Mouse (Mus musculus) kidney, embryonic 14.5 days (tissue): ENCODE data around the gene Nckap5l. TPM values are rescaled to one million over a fixed set of nuclear protein-coding genes. Genes with fewer than 3 reads are reported as not detected.

Source experiments
- polyA plus RNA-seq: library from polyadenylated mRNA; unstranded; fragments of >200 nt; fragmentation: Nextera tagmentation; extraction: Ambion mirVana; gene quantifications from 2 replicates; pipeline ENCODE4 v1.2.1, GENCODE M21; 2014

Nckap5l gene
- polyA plus RNA-seq, 1 experiment from 2014 or later: 11.8 TPM

Other genes starting within 250 kb of the Nckap5l start
- gene Kcnh3, start 232.9 kb downstream of the Nckap5l start, polyA plus RNA-seq: 0.46 and 1.4 TPM in 2 replicates
- gene Mcrs1, start 205.8 kb downstream of the Nckap5l start, polyA plus RNA-seq: 180 and 182 TPM in 2 replicates
- gene Prpf40b, start 162.7 kb downstream of the Nckap5l start, polyA plus RNA-seq: 39.5 and 63.9 TPM in 2 replicates
- gene Fam186b, start 161.9 kb downstream of the Nckap5l start, polyA plus RNA-seq: 0.07 and 0.22 TPM in 2 replicates
- 15.0 and 27.9 TPM in 2 replicates for gene Fmnl3, start 87.3 kb downstream of the Nckap5l start, polyA plus RNA-seq
- gene Tmbim6, start 64.9 kb downstream of the Nckap5l start, polyA plus RNA-seq: 321 and 409 TPM in 2 replicates
- gene Bcdin3d, start 17.0 kb upstream of the Nckap5l start, polyA plus RNA-seq: 13.2 and 16.9 TPM in 2 replicates
- not detected in 2 replicates for gene Faim2, start 70.4 kb upstream of the Nckap5l start, polyA plus RNA-seq
- gene Aqp2, start 121.3 kb upstream of the Nckap5l start, polyA plus RNA-seq: 3.7 and 5.4 TPM in 2 replicates
- gene Aqp5, start 133.0 kb upstream of the Nckap5l start, polyA plus RNA-seq: 0.16 and 0.27 TPM in 2 replicates
- not detected in 2 replicates for gene Aqp6, start 143.7 kb upstream of the Nckap5l start, polyA plus RNA-seq
- gene Racgap1, start 193.9 kb upstream of the Nckap5l start, polyA plus RNA-seq: 79.1 and 113 TPM in 2 replicates
- 0.88 and 0.90 TPM in 2 replicates for gene Asic1, start 212.6 kb upstream of the Nckap5l start, polyA plus RNA-seq
- 54.3 and 74.2 TPM in 2 replicates for gene Smarcd1, start 244.4 kb upstream of the Nckap5l start, polyA plus RNA-seq
- gene Gm17349, start 247.7 kb upstream of the Nckap5l start, polyA plus RNA-seq: not detected in 2 replicates